ENCODE assay signal across 17 mouse cellular contexts in the genomic region with DNA sequence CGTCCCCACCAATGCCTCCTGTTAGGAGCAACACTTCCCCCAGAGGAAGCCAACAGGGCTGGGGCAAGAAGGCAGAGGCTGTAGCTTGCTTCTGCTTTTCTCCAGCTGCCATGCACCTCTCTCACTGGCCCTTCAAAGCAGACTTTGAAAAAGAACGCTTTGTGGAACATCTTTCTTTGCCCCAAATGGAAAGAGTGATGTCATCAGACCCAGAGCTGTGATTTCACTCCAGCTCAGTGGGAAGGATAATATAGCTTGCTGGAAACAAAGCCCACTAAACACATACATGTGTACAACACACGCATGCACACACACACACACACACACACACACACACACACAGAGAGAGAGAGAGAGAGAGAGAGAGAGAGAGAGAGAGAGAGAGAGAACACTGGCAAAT. TPM values are rescaled to one million over a fixed set of nuclear protein-coding genes. Genes with fewer than 3 reads are reported as not detected.
"Had no signal": no experiment of that assay in that cellular context is flagged by ENCODE, and none has a peak within 500 bp of the region (broad histone marks: within the 10 kb centered on the region; RNA-seq: fewer than 3 reads in every experiment).

No protein-coding gene starts in this region.

- H3K9ac ChIP-seq: neural tube, embryonic 13.5 days; neural tube, embryonic 15.5 days; stomach, embryonic 15.5 days had no signal

- H3K36me3 ChIP-seq: neural tube, embryonic 13.5 days; neural tube, embryonic 15.5 days; stomach, embryonic 15.5 days had no signal

- H3K4me2 ChIP-seq: neural tube, embryonic 13.5 days; neural tube, embryonic 15.5 days; stomach, embryonic 15.5 days had no signal

- H3K27ac ChIP-seq: neural tube, embryonic 13.5 days; neural tube, embryonic 15.5 days; stomach, embryonic 15.5 days; stomach, postnatal 0 days had no signal

- H3K4me1 ChIP-seq: neural tube, embryonic 13.5 days; neural tube, embryonic 15.5 days; stomach, embryonic 15.5 days had no signal

- H3K4me3 ChIP-seq: neural tube, embryonic 13.5 days; neural tube, embryonic 15.5 days; stomach, embryonic 15.5 days had no signal

- DNase-seq: retina, postnatal 1 day; right cerebral cortex, adult 18-20 months; right cerebral cortex, postnatal 14 days; right cerebral cortex, postnatal 25 days; right cerebral cortex, postnatal 4 days; spleen, adult 18-20 months; thymus, adult 18-20 months; thymus, adult 2 months; thymus, postnatal 14 days; thymus, postnatal 25 days; thymus, postnatal 36 days; thymus, postnatal 4 days had no signal

- H3K9me3 ChIP-seq: neural tube, embryonic 15.5 days; stomach, embryonic 15.5 days had no signal

- H3K27me3 ChIP-seq: neural tube, embryonic 15.5 days; stomach, embryonic 15.5 days had no signal

RNA-seq across cellular contexts. Expression of a gene that starts 17.1 kb away (rescaled TPM):
- total RNA-seq: neutrophil, adult 5-6 weeks had no signal
